Mouse (Mus musculus) urinary bladder, postnatal 25 days (tissue): ENCODE measurements around the gene Olfr452.

Experiments
- DNase-seq: peaks from one replicate; pipeline ENCODE4 v3.0.0; 2022; ENCODE audit warnings: low spot score

Olfr452 gene

GRCm38 (mm10) chr6:42784793-42785192 lies at the start of gene Olfr452:
TSS of gene Olfr452 (plus strand) at chr6:42785093.
- no peak for DNase-seq

GRCm38 (mm10) chr6:42739071-42739470 lies 45.8 kb upstream of the Olfr452 start, which contains the start of gene Olfr453:
TSS of gene Olfr453 (plus strand) at chr6:42739371.
- DNase-seq = no peak

GRCm38 (mm10) chr6:42742303-42742702 lies 42.6 kb upstream of the Olfr452 start:
- no peak for DNase-seq

DNA sequence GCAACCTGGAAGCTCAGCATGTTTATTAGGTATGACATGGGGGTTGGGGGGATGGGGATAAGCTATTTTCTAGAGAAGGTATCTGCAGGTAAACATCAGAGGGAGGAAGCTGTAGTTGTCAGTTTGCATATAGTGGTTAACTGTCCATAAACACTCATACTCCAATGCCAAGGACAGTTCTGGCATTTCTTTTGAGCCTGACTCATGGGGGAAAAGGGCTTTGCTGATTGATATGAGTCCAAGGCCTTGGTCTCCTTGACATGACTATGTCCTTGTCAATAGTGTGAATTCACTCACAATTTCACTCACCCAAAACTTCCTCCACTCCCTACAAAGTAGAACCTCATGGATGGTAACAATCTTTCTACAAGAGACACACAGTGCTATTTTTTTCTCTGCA lies 37.0 kb upstream of the Olfr452 start:
- no peak for DNase-seq

DNA sequence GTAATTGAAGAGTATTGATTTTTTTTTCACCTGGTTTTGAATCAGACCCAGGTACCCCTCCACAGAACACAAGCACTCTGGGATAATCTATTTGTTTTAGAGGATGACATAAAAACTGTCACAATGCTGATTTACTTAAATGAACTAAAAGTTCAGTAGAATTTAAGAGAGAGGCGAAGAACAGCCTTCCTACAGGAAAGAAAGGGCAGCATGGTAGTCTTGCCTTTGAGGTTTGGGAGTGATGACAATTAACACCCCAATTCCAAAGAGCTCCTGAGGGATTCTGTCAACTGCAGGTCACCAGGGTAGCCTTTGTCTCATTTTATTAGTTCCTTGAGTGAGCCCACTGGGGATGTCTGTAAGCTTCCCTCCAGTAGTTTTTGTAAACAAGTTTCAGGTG lies 28.8 kb upstream of the Olfr452 start, which contains the start of gene Olfr38:
Gene Olfr38 (plus strand): TSS at position 301 of the 400 bp plus-strand sequence.
- no peak for DNase-seq

- DNase-seq = no peak
These were observed 7.8 kb upstream of the Olfr452 start for GRCm38 (mm10) chr6:42777066-42777465.

GRCm38 (mm10) chr6:42790247-42790948 lies 5.5 kb downstream of the Olfr452 start:
- DNase-seq = no peak

DNA sequence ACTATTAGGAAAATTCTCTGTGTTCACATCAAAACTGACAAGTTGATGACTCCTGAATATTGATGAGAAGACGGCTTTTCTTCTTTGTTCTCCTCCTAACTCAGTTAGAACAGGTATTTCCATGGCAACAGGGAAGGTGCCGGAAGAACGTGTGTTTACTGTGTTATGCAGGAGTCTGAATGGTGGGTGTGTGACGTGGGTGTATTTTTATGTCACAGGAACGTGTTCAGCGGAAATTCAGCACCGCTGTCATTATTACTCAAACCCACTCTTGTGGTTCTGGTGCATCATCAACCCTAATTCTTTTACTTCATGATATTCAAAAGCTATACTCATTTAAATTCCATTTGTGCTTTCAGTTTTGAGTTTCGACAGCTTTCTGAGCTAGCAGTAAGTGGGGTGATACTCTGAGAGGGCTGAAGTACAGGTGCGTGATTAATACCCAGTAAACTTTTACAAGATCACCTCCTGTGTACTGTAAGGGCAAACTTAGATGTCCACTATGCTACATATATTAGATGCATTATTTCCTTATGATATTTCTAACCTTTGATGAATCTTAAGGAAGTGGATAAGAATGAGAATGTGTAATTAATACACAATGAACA lies 6.2 kb downstream of the Olfr452 start:
- no peak for DNase-seq

GRCm38 (mm10) chr6:42794982-42795381 lies 10.1 kb downstream of the Olfr452 start:
- DNase-seq = no peak

GRCm38 (mm10) chr6:42811639-42812038 lies 26.7 kb downstream of the Olfr452 start, which contains the start of gene Olfr450:
TSS of gene Olfr450 (plus strand) at chr6:42811939.
- DNase-seq = no peak

GRCm38 (mm10) chr6:42834084-42834483 lies 49.2 kb downstream of the Olfr452 start, which contains the start of gene Olfr449:
TSS of gene Olfr449 (plus strand) at chr6:42834384.
- no peak for DNase-seq
